Mouse (Mus musculus): ENCODE results near the gene Ppp4r2.

- TF ChIP-seq POLR2A (IDR thresholded peaks at IDR 0.05; ENCODE audit: borderline replicate concordance, insufficient read depth, low read length) (no peak), CTCF (IDR thresholded peaks at IDR 0.05; ENCODE audit: borderline replicate concordance, insufficient read depth, low read depth, low read length) (no peak)
Observed at GRCm38 (mm10) chr6:100885376-100885775, 52.0 kb downstream of the Ppp4r2 start.

All from cerebellum, adult 2 months (tissue).